Mouse (Mus musculus) cortical plate, adult 2 months (tissue): ENCODE measurements at regions not wholly inside any gene's neighbourhood (a gene's known extent, or its start where the extent isn't known, plus 50 kb on each side); places are given as distances from the start of the nearest gene placed in this dataset.
"Not testable (repeated sequence)": the region's sequence is repeated elsewhere in the genome, so short reads cannot be mapped to it uniquely, and the experiment has no call there.

Source experiments
- H3K27ac ChIP-seq: fragments of 200-500 bp; 2 replicates; pipeline ENCODE4 v1.5.1; 2012; ENCODE audit warnings: low read length, control low read depth, inconsistent platforms; ENCODE audit not compliant: insufficient read depth
- H3K4me1 ChIP-seq: fragments of 200-500 bp; 2 replicates; pipeline ENCODE4 v1.6.1; 2011; ENCODE audit warnings: low read length; ENCODE audit not compliant: control insufficient read depth, insufficient read depth
- H3K4me3 ChIP-seq: fragments of 200-500 bp; 2 replicates; pipeline ENCODE4 v1.5.1; 2011; ENCODE audit warnings: mild to moderate bottlenecking, low read length, control low read depth; ENCODE audit not compliant: insufficient read depth
- CTCF ChIP-seq: fragments of 200-500 bp; IDR thresholded peaks from 2 replicates; pipeline ENCODE4 v1.5.1; 2011; ENCODE audit warnings: mild to moderate bottlenecking, control low read depth, low read length; ENCODE audit not compliant: insufficient read depth; ENCODE audit errors: extremely low read depth
- POLR2A ChIP-seq: fragments of 200-500 bp; IDR thresholded peaks from 2 replicates; pipeline ENCODE4 v1.6.1; 2011; ENCODE audit warnings: mild to moderate bottlenecking, low read length, control low read depth; ENCODE audit not compliant: insufficient read depth; ENCODE audit errors: extremely low read depth

DNA sequence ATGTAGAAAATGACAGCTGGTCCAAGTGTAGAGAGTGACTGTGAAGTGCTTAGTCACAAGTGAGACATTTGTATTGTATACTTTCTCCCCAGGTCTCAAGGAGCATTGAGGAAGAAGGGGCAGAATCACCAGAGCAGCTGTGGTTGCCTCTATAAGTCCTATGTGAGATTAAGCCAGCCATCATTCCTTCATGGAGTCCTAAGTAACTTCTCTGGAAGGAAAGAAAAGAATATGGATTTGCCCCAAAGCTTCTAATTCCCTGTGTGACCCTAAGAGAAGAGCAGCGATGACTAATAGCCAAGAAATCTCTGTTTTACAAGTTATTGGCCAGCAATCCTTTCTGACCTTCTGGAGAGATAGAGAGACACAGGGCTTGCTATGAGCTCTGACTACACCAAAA, 856.5 kb downstream of the Gm9195 start:
- no peak overlapping the region for H3K4me3 ChIP-seq
- H3K27ac ChIP-seq: no peak overlapping the region
- no peaks in the 10 kb centered on the region for H3K4me1 ChIP-seq
- TF ChIP-seq POLR2A (no peak), CTCF (no peak)

DNA sequence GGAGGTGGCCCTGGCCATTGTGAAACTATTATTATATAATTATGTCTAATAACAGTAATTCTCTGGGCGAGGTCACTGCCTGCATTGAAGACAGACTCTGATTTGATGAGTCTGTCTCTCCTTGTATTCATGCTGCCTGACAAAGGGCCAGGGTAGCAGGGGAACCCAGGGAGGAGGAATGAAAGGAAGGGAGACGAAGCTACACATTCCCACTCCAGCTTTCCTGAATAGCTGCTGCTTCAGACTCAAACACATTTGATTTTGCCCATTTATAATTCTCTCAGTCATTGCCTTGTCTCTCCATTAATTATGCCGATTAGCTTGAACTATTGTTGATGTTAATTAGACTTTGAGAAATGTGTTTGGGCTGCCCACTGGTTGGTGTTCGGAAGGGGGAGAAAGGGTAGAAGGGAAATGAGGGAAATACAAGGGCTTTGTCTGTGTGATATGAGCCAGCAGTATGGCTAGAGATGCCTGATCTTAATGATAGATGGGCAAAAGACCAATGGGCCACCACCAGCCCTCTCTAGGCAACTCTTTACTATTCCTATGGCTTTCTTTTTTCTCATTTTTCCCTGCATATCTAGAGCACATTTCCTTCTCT, 881.8 kb downstream of the Gm9195 start:
- Histone ChIP-seq H3K4me1 (peaks cover 2% of the 10 kb centered on the region; the same call in 1 of the 2 replicates), H3K4me3 (no peak overlapping the region), H3K27ac (no peak overlapping the region)
- TF ChIP-seq CTCF: no peak
- no peak for TF ChIP-seq POLR2A

DNA sequence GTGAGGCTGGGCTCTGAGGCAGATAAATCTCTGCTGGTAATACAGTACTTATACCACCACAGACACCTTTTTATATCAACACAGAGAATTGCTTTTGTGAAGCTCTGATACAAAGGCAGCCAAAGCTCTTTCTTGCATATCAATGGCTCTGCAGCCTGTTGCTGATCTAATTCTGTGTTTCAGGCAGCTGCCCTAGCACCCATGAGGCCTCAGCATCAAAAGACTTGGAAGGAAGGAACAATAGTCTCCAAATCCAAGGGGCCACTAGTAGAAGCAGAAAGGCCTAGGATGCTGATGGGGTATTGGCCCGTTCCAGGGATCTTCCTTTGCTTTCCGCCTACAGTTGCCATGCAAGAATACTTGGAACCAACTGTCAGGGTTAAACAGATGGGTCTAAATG, 887.9 kb downstream of the Gm9195 start:
- TF ChIP-seq CTCF (no peak), POLR2A (no peak)
- H3K4me1 ChIP-seq: peaks cover 2% of the 10 kb centered on the region; the same call in 1 of the 2 replicates
- no peak overlapping the region for H3K27ac ChIP-seq
- no peak overlapping the region for H3K4me3 ChIP-seq

DNA sequence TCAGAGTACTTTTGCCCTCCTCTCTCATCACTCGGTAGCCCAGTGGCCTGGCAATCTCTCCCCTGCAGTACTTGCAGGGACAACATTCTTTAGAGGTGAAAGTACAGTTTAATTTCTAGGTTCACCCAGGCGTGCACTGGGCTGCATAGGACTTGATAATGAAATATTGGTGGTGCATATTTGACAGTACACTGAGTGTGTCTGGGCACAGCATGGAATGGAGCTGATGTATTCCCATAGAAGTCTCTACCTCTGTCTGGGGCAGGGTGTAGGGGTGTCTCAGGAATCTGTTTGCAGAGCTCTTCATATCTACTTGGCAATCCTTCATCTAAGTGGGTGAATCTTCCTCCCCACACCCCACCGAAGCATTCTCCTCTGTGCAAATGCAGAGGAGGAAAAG, 893.8 kb downstream of the Gm9195 start:
- H3K4me3 ChIP-seq: no peak overlapping the region
- no peak for TF ChIP-seq CTCF
- TF ChIP-seq POLR2A: no peak
- H3K27ac ChIP-seq: no peak overlapping the region
- H3K4me1 ChIP-seq: no peaks in the 10 kb centered on the region

DNA sequence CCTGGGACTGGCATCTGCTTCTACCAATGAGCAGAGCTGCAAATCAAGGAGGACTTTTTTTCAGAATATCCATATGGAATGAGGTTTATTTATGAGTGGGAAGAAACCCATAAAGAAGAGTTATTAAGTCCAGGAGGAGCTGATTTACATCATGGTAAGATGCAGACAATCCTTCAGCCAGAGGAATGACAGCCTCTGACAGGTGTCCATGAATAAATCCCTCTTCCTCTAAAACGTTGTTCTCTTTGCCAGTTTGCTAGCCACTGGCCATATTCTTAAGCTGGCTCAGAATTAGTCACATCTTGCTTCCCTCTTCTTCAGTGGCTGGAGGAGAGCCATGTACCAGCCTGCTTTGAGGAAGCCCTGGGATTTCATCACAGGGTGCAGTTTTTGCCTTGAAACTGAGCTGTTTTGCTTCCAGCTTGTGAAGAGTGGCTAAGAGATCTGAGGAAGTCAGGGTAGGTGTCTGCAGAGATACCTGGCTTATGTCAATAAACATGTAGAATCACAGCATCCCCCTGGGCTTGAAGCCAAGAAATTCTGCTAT, 902.9 kb downstream of the Gm9195 start:
- 0 out of 2 replicates have a peak overlapping the region, but pooled peaks have one; percentile 36 for H3K27ac ChIP-seq
- H3K4me3 ChIP-seq: no peak overlapping the region
- H3K4me1 ChIP-seq: no peaks in the 10 kb centered on the region; the same call in 1 of the 2 replicates
- TF ChIP-seq CTCF: no peak
- no peak for TF ChIP-seq POLR2A

DNA sequence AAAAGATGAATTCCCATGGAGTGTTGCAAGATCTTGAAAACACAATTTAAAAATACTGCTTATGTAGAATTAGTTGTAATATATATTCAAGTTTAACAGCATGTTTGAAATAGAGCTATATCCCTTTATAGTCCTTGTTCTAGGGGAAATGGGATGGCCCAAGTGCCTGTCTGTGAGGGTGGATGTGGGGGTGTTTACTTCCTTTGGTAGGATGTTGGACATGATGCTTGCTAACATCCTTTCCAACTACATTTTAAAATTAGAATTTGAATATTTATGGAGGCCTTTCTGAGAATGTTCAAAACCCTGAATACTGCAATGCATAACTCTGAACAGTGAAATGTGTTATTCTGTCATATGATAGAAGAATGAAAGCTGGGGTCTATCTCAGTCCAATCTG, 903.6 kb downstream of the Gm9195 start:
- no peaks in the 10 kb centered on the region; the same call in 1 of the 2 replicates for H3K4me1 ChIP-seq
- peak overlapping the region; percentile 36; the same call in 1 of the 2 replicates for H3K27ac ChIP-seq
- TF ChIP-seq POLR2A: no peak
- TF ChIP-seq CTCF: no peak
- no peak overlapping the region for H3K4me3 ChIP-seq

DNA sequence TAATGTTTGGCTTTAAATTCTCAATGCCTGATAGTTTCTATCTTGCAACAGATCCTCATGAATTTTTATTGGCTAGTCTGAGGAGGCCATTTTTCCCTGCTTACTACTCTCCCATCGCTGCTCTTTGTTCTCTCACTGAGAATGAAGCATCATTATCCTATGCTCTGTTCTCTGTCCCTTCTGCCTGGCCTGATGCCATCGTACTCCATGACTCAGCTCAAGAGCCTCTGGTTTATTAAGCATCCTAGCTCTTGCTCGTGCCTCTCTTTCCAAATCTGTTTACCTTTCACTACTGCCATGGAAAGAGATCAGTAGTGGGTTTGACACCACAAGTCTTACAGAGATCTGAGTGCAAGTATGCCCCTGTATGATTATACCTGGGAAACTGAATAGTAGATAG, 926.8 kb downstream of the Gm9195 start:
- TF ChIP-seq CTCF (no peak), POLR2A (no peak)
- no peak overlapping the region for H3K27ac ChIP-seq
- no peaks in the 10 kb centered on the region for H3K4me1 ChIP-seq
- H3K4me3 ChIP-seq: no peak overlapping the region

DNA sequence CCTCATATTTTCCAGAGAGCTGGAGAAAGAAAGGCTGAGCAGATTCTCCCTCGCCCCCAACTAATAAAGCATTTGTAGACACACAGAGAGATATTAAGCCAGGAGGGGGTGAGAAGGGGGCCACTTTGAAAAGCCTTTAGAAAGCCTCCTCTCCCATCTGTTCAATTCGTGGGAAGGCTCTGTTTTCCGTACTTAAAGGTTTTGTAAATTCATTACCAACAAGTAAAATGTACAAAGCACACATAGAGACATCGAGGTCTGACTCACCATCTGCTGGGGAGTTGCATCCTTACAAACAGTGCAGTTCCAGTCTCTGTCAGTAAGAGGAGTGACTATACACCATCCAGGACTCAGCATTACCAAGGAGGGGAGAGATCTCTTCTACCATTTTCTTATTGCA, 929.7 kb downstream of the Gm9195 start:
- Histone ChIP-seq H3K4me3 (no peak overlapping the region), H3K4me1 (no peaks in the 10 kb centered on the region), H3K27ac (no peak overlapping the region)
- no peak for TF ChIP-seq CTCF
- no peak for TF ChIP-seq POLR2A

DNA sequence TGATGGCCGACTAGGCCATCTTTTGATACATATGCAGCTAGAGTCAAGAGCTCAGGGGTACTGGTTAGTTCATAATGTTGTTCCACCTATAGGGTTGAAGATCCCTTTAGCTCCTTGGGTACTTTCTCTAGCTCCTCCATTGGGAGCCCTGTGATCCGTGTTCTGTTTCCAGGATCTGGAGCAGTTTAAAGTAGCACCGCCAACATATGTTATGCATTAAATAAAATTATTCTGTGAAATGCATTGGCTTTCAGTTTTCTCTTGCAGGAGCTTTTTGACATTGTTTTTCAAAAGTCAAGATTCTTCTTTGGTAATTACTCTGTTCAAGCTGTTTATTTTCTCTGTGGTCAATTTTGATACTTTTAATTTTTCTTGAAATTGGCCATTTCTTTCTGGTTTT, 937.3 kb downstream of the Gm9195 start:
- not testable (repeated sequence) for H3K4me3 ChIP-seq, H3K27ac ChIP-seq, H3K4me1 ChIP-seq

DNA sequence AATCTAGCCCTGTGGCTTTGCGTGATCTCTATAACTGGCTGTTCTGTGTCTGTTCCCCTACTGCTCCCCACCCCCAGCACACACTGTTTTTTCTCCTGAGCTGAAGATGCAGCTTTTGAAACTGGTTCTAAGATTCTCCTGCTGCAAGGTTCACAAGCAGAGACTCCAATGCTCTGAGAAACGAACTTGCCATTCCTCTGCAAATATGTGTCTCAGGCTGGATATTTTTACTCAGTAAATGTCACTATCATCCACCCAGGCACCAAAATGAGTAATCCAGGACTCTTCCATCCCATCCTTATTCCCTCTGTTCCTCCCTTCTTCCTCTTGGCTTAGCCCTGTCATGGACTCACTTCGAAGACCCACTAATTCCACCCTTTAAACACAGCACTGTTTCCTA, 943.9 kb upstream of the Fam160b2 start:
- Histone ChIP-seq H3K4me3 (no peak overlapping the region), H3K4me1 (no peaks in the 10 kb centered on the region), H3K27ac (no peak overlapping the region)
- TF ChIP-seq POLR2A (no peak), CTCF (no peak)
